Mouse (Mus musculus) ES-Bruce4 (cell line): ENCODE results near the gene Rarg.

Experiments
- CTCF ChIP-seq: IDR thresholded peaks from one replicate; pipeline ENCODE4 v1.8.1; 2011; ENCODE audit warnings: low read depth, low read length
- POLR2A ChIP-seq: IDR thresholded peaks from one replicate; pipeline ENCODE4 v1.8.1; 2011; ENCODE audit warnings: low read length; ENCODE audit not compliant: insufficient read depth

DNA sequence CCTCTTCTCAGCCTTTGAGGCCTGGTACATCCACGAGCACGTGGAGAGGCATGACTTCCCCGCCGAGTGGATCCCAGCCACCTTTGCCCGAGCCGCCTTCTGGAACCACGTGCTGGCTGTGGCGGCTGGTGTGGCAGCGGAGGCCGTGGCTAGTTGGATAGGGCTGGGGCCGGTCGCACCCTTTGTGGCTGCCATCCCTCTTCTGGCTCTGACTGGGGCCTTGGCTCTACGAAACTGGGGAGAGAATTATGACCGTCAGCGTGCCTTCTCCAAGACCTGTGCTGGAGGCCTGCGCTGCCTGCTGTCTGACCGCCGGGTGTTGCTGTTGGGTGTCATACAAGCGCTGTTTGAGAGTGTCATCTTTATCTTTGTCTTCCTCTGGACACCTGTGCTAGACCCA lies 23.3 kb upstream of the Rarg start:
- TF ChIP-seq POLR2A (no peak), CTCF (no peak)
